Mouse (Mus musculus) T-cell, adult 2 months (primary cell): ENCODE measurements around the gene Amz2.

Source experiments
- DNase-seq: peaks from one replicate; pipeline ENCODE4 v3.0.0; 2022; ENCODE audit warnings: low spot score

Gene Amz2

DNA sequence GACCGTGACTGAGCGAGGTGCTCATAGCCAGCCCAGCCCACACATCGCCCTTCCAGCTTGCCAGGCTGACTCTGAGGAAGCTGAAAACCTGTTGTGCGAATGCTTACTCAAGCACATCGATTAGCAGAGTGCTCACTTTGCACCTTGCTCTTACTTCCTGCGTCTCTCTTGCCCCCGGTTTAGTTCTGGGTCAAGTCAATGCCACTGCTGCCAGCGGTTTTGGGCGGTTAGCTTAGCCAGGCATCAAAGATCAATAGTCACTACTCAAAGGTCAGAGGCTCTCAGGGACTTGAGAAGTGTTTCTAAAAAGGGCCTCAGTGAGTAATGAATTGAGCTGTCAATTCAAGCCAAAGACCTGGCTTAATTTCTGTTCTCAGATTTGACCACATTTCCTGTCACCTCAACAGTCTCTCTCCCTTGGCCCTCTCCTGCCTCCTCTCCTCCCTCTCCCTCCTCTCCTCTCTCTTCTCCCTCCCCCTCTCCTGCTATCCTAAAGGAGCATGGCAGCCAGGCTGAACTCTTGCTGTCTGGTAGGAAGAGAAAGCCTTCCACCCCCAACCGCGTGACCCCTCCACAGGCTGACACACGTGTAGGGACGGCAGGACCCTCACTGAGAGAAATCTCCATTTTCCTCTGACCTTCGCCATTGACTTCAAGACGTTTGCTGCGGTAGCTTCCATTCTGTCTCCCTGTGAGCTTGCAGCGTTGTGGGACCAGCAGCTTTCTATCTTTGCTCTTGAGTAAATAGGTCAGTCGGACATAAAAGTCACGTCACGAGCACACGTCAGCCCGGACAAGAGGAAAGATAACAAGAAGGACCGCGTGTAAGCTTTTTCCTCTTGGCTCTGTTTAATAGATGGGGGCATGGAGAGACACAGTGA is 69.4 kb downstream of the Amz2 start:
- DNase-seq: no peak

DNA sequence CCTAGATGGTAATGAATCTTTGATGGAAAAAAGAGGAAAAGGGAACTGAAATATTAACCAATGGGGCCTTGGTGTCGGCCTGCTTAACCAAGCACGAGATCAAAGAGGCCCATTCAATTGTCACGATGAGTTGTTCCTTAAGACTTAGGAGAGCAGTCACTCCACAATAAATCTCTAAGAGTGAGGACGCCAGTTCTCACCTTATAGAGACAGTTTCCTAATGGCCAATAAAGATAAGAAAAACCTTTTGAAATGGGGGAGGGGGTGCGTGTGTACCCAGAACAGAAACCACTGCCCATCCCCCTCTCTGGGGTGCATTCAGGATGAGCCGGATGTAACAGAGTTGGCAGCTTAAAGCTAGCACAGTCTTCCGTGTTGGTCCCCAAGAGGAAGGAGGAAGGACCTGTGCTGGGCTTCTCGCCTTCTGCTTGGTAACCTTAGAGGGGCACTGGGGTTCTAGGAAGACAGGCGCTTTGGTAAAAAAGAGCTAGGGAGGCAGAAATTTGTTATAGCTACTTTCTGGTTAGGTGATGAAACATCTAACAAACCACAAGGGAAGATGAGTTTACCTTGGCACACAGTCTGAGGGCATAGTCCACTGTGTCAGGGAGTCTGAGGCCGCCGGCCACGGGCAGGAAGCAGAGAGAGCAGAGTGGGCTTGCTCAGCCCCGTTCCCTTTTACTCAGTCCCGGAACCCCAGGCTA is 70.2 kb downstream of the Amz2 start:
- peak; percentile 39 for DNase-seq

DNA sequence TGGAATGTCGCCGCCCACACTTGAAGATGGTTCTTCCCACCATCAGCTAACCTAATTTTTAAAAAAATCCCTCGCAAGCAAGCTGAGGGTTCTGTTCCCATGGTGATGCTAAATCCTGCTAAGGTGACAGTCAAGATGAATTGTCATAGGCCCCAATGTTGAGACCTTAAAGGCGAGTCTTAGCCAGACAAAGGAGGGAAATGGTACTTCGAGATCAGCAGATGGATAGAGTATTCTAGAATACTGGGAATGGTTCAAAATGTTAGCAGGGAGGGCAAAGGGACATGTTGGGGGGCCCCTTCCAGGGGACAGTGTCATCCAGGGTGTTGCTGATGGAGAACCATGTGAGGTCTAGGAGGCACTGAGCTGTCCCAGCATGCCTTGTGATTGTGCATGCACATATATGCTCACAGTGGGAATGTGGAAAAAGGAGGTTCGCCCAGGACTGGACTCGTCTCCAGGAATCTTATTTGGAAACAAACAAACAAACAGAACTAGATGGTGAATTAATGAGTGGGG is 70.8 kb downstream of the Amz2 start:
- DNase-seq: no peak

DNA sequence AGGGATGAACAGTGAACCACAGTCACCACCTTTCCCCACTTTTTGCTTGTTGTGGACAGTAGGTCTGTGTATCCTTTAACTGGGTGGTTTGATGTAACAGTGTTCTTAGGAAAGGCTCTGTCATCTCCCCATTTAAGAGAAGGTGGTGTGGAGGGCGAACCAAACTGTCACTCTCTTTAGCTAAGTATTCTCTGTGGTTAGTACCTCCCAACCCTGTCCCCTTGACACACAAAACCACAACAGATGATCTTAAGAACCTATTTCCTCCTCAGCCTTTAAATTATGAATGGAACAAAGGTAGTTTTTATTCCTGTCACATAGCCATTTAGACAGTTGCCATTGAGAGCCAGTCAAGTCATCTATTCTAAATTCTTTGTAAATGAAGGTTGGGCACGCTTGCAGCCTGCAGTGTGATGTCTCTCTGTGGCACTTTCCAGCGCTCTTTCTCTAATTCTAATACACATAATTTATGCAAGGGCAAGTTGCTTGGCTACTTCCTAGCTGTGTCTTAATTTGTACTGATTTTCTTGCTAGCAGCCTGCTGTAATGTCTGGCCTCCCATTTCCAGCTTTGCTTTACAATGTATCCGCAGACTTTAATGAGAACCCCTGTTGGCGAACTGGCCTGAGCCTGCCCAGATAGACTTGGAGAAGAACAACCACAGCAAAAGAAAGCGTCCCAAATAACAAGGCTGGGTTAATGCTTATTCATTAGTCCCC is 71.4 kb downstream of the Amz2 start:
- DNase-seq: peak; percentile 14

DNA sequence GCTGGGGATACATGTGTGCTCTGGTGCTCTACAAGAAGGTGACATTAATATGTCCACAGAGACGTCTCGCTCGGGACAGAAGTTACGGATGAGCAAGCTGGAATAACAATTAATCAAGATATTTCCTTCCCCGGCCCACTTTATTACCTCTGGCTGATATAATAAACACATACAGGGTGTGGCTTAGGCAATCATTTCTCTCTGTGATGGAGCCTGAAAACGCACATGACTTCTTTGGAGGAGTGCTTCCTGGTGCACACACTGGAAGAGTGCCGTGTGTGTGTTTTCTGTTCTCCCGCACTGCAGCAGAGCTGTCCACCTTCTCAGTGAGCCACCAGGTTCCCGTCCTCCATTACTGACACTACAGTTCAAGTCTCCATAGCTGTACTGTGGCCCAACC is 72.2 kb downstream of the Amz2 start:
- DNase-seq: no peak

DNA sequence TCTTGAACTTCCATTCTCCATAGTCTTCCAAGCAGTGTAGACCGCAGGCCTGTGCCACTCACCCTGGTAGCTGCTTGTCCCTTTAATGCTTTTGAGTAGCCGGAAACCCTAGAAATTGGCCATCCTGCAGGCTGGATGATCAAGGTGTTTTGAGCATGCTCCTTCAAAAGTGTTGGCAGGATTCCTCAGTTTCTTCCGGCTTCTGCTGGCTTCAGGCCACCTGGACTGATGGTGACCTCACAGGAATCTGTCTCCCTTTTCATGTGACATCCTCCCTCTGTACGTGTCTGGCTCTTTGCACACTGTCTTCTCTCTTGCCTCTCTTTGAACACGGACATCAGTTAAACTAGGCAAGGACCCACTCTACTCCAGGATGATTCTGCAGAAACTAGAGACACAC is 74.5 kb downstream of the Amz2 start:
- no peak for DNase-seq
